Mouse (Mus musculus): ENCODE data around the gene Tvp23b. TPM values are rescaled to one million over a fixed set of nuclear protein-coding genes. Genes with fewer than 3 reads are reported as not detected.

Tvp23b gene
- polyA plus RNA-seq (2014; fragmentation: Illumina TruSeq; extraction: RNeasy Lipid Tissue Mini Kit (QIAGEN cat#74804); ENCODE audit: insufficient read depth, low read depth, low replicate concordance): 45.2 TPM

GRCm38 (mm10) chr11:62879220-62880048, at the start of gene Tvp23b:
Tvp23b (plus strand) TSS chr11:62879455.

DNA sequence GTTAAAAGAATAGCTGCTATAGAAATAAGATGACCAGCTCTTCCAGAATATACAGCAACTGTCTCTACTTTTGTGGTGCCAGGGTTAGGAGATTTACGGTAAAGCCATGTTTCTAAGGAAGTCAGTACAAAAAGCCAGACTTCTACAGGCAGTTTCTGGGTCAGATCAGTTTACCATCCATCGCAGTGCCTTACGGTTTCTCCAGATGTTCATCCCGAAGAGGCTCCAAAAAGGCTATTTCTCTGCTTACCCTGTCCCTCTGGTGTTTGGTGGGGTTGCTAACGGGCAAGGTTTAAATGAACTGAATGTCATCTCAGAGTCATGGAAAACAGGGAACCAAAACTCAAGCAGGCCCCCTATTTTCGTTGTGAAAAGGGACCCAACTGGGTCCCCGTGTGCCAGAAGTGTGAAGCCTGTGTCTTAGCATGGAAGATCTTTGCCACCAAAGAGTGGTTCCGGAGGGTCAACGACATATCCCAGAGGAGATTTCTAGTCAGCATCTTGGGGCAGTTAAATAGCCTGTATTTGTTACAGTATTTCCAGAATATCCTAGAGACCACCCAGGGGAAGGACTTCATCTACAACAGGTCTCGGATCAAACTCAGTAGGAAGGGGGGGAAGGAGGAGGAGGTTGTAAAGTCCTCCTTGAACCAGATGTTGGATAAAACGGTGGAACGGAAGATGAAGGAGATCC, 32.1 kb upstream of the Tvp23b start, which contains the start of gene Fbxw10:
Gene Fbxw10, plus strand, starts transcription at position 109 of the 694 bp plus-strand sequence.

DNA sequence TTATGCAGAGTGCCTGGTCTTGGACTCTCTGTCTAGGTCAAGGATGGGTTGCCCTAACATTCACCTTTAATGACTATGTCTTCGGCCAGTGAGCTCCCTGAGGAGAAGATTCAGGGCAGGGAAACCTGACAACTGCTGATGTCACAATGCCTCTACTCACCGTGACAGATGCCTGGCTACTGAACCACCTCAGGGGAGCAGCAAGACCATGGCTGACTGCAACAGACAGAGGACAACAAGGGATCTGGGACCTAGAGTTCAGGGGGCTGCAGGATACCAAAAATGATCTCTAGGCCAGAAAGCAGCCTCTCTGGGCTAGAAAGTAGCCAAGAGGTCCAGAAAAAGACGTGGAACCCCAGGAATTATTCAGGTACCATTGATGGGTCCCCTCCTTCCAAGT, 71.8 kb downstream of the Tvp23b start, which contains the start of gene Cdrt4:
Gene Cdrt4, plus strand, starts transcription at position 182 of the 400 bp plus-strand sequence.

Other genes starting within 250 kb of the Tvp23b start
- gene Lrrc75a, start 230.9 kb upstream of the Tvp23b start, polyA plus RNA-seq (2014; fragmentation: Illumina TruSeq; extraction: RNeasy Lipid Tissue Mini Kit (QIAGEN cat#74804); ENCODE audit: insufficient read depth, low read depth, low replicate concordance): 9.8 TPM
- gene Mmgt2, start 230.8 kb upstream of the Tvp23b start, polyA plus RNA-seq (2014; fragmentation: Illumina TruSeq; extraction: RNeasy Lipid Tissue Mini Kit (QIAGEN cat#74804); ENCODE audit: insufficient read depth, low read depth, low replicate concordance): 14.8 TPM
- 2.5 TPM for gene Zfp287, start 147.6 kb upstream of the Tvp23b start, polyA plus RNA-seq (2014; fragmentation: Illumina TruSeq; extraction: RNeasy Lipid Tissue Mini Kit (QIAGEN cat#74804); ENCODE audit: insufficient read depth, low read depth, low replicate concordance)
- not detected for gene Gm10428, start 126.4 kb upstream of the Tvp23b start, polyA plus RNA-seq (2014; fragmentation: Illumina TruSeq; extraction: RNeasy Lipid Tissue Mini Kit (QIAGEN cat#74804); ENCODE audit: insufficient read depth, low read depth, low replicate concordance)
- gene Zfp286, start 90.0 kb upstream of the Tvp23b start, polyA plus RNA-seq (2014; fragmentation: Illumina TruSeq; extraction: RNeasy Lipid Tissue Mini Kit (QIAGEN cat#74804); ENCODE audit: insufficient read depth, low read depth, low replicate concordance): 1.1 TPM
- gene Trim16, start 59.2 kb upstream of the Tvp23b start, polyA plus RNA-seq (2014; fragmentation: Illumina TruSeq; extraction: RNeasy Lipid Tissue Mini Kit (QIAGEN cat#74804); ENCODE audit: insufficient read depth, low read depth, low replicate concordance): 25.8 TPM
- 0.24 TPM for gene Fbxw10, start 32.4 kb upstream of the Tvp23b start, polyA plus RNA-seq (2014; fragmentation: Illumina TruSeq; extraction: RNeasy Lipid Tissue Mini Kit (QIAGEN cat#74804); ENCODE audit: insufficient read depth, low read depth, low replicate concordance)
- not detected for gene Cdrt4, start 71.7 kb downstream of the Tvp23b start, polyA plus RNA-seq (2014; fragmentation: Illumina TruSeq; extraction: RNeasy Lipid Tissue Mini Kit (QIAGEN cat#74804); ENCODE audit: insufficient read depth, low read depth, low replicate concordance)
- 0.79 TPM for gene Tekt3, start 182.2 kb downstream of the Tvp23b start, polyA plus RNA-seq (2014; fragmentation: Illumina TruSeq; extraction: RNeasy Lipid Tissue Mini Kit (QIAGEN cat#74804); ENCODE audit: insufficient read depth, low read depth, low replicate concordance)
- 342 TPM for gene Pmp22, start 249.5 kb downstream of the Tvp23b start, polyA plus RNA-seq (2014; fragmentation: Illumina TruSeq; extraction: RNeasy Lipid Tissue Mini Kit (QIAGEN cat#74804); ENCODE audit: insufficient read depth, low read depth, low replicate concordance)

Data from lung, adult 10 weeks (tissue).